Mouse (Mus musculus) megakaryocyte-erythroid progenitor cell, adult 5-6 weeks (primary cell): ENCODE data around the gene Gm17078. TPM values are rescaled to one million over a fixed set of nuclear protein-coding genes. Genes with fewer than 3 reads are reported as not detected.
"Not testable (repeated sequence)": the region's sequence is repeated elsewhere in the genome, so short reads cannot be mapped to it uniquely, and the experiment has no call there.

Experiments
- ATAC-seq: replicated peaks from 2 replicates; pipeline ENCODE4 v1.8.0; 2016; ENCODE audit warnings: mild to moderate bottlenecking, inconsistent platforms; ENCODE audit not compliant: severe bottlenecking, poor library complexity, low FRiP score, low TSS enrichment
- total RNA-seq, 2 experiments: library from RNA; stranded (forward) in 1 of 2; stranded (reverse) in 1 of 2; fragments of 200-1000, 215-1000 nt in 1 of 2; fragments of >200 nt in 1 of 2; fragmentation: Nextera tagmentation in 1 of 2; gene quantifications; 2 replicates each; pipeline ENCODE4 v1.2.3; 2014 to 2017

Gene Gm17078
- total RNA-seq (2014; fragmentation: Nextera tagmentation) (not detected in 2 replicates), total RNA-seq (2017) (not detected in 2 replicates)

DNA sequence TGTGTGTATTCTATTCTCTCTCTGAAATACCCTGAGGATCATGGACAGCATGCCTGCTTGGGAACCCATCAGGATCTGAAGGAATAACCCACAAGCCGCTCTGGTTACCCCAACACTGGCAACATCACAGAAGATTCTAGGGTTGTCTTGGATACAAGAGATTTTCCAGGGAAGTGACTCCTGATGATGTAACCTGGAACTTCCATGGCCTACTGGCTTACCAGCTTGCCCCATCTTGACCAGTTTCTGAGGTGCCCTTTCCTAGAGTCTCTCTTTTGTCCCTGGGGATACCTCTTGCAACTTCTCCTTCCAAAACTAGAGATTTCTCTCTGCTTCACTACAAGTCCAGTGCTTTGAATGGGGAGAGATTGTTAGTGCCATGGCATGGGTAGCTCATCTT lies at the start of gene Gm17078:
Gene Gm17078 (minus strand): TSS at position 101 of the 400 bp plus-strand sequence.
- ATAC-seq: no peak

DNA sequence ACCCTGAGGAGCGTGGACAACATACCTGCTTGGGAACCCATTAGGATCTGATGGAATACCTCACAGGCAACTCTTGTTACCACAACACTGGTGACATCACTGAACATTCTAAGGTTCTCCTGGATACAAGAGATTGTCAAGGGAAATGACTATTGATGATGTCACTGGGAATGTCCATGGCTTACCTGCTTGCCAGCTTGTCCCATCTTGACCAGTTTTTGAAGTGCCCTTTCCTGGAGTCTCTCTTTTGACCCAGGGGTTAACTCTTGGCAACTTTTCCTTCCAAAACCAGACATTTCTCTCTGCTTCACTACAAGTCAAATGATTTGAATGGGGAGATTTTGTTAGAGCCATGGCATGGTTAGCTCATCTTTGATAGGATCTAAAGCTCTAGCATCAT lies 24.5 kb upstream of the Gm17078 start, which contains the start of gene Gm4181:
Gene Gm4181 (minus strand): TSS at position 101 of the 400 bp plus-strand sequence.
- ATAC-seq: not testable (repeated sequence)

DNA sequence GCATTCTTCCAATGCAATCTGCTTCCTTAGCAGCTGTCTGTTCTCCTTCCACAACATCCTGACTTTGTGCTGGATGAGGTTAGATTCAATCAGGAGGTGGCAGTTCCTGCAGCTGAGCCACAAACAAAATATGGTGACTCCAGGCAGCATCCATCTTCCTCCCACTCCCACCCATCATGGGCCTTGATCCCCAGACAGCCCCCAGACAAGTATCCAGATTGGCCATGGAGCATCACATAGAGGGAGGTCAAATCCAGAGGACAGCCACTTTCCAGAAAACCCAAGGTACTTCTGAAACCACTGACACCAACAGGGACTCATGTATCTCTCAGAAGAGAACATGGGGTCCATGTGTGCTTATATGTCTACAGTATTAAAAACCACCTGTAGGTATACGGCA lies 21.3 kb upstream of the Gm17078 start:
- ATAC-seq: not testable (repeated sequence)

DNA sequence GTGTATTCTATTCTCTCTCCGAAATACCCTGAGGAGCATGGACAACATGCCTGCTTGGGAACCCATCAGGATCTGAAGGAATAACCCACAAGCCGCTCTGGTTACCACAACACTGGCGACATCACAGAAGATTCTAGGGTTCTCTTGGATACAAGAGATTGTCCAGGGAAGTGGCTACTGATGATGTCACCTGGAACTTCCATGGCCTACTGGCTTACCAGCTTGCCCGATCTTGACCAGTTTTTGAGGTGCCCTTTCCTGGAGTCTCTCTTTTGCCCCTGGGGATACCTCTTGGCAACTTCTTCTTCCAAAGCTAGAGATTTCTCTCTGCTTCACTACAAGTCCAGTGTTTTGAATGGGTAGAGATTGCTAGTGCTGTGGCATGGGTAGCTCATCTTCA lies 19.1 kb downstream of the Gm17078 start, which contains the start of gene Gm17174:
Gene Gm17174 (minus strand): TSS at position 101 of the 400 bp plus-strand sequence.
- ATAC-seq: not testable (repeated sequence)

DNA sequence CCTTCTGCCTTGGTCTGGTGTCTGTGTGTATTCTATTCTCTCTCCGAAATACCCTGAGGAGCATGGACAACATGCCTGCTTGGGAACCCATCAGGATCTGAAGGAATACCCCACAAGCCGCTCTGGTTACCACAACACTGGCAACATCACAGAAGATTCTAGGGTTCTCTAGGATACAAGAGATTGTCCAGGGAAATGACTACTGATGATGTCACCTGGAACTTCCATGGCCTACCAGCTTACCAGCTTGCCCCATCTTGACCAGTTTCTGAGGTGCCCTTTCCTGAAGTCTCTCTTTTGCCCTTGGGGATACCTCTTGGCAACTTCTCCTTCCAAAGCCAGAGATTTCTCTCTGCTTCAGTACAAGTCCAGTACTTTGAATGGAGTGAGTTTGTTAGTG lies 37.1 kb downstream of the Gm17078 start, which contains the start of gene Gm17175:
Gene Gm17175 (minus strand): TSS at position 101 of the 400 bp plus-strand sequence.
- ATAC-seq: not testable (repeated sequence)

Other genes starting within 250 kb of the Gm17078 start
- not detected in 2 replicates for gene Gm7247, start 249.6 kb downstream of the Gm17078 start, total RNA-seq (2014; fragmentation: Nextera tagmentation)
- not detected in 2 replicates for gene Gm7247, start 249.6 kb downstream of the Gm17078 start, total RNA-seq (2017)
- gene Vmn2r88, start 200.5 kb downstream of the Gm17078 start, total RNA-seq (2014; fragmentation: Nextera tagmentation): not detected in 2 replicates
- not detected in 2 replicates for gene Vmn2r88, start 200.5 kb downstream of the Gm17078 start, total RNA-seq (2017)
- not detected in 2 replicates for gene Vmn2r89, start 159.5 kb downstream of the Gm17078 start, total RNA-seq (2014; fragmentation: Nextera tagmentation)
- gene Vmn2r89, start 159.5 kb downstream of the Gm17078 start, total RNA-seq (2017): not detected in 2 replicates
- not detected in 2 replicates for gene Gm5622, start 58.5 kb downstream of the Gm17078 start, total RNA-seq (2014; fragmentation: Nextera tagmentation)
- gene Gm5622, start 58.5 kb downstream of the Gm17078 start, total RNA-seq (2017): not detected in 2 replicates
- not detected in 2 replicates for gene Gm17175, start 37.2 kb downstream of the Gm17078 start, total RNA-seq (2014; fragmentation: Nextera tagmentation)
- not detected in 2 replicates for gene Gm17175, start 37.2 kb downstream of the Gm17078 start, total RNA-seq (2017)
- not detected in 2 replicates for gene Gm17174, start 19.2 kb downstream of the Gm17078 start, total RNA-seq (2014; fragmentation: Nextera tagmentation)
- not detected in 2 replicates for gene Gm17174, start 19.2 kb downstream of the Gm17078 start, total RNA-seq (2017)
- gene Gm4181, start 24.4 kb upstream of the Gm17078 start, total RNA-seq (2014; fragmentation: Nextera tagmentation): not detected in 2 replicates
- gene Gm4181, start 24.4 kb upstream of the Gm17078 start, total RNA-seq (2017): not detected in 2 replicates
- gene Gm17079, start 84.2 kb upstream of the Gm17078 start, total RNA-seq (2014; fragmentation: Nextera tagmentation): not detected in 2 replicates
- gene Gm17079, start 84.2 kb upstream of the Gm17078 start, total RNA-seq (2017): not detected in 2 replicates
- not detected in 2 replicates for gene Gm5800, start 105.9 kb upstream of the Gm17078 start, total RNA-seq (2014; fragmentation: Nextera tagmentation)
- gene Gm5800, start 105.9 kb upstream of the Gm17078 start, total RNA-seq (2017): not detected in 2 replicates
- gene Ang4, start 162.3 kb upstream of the Gm17078 start, total RNA-seq (2014; fragmentation: Nextera tagmentation): not detected in 2 replicates
- not detected in 2 replicates for gene Ang4, start 162.3 kb upstream of the Gm17078 start, total RNA-seq (2017)
- not detected in 2 replicates for gene AY358078, start 188.7 kb upstream of the Gm17078 start, total RNA-seq (2014; fragmentation: Nextera tagmentation)
- not detected in 2 replicates for gene AY358078, start 188.7 kb upstream of the Gm17078 start, total RNA-seq (2017)
- not detected in 2 replicates for gene Ear6, start 242.4 kb upstream of the Gm17078 start, total RNA-seq (2014; fragmentation: Nextera tagmentation)
- not detected in 2 replicates for gene Ear6, start 242.4 kb upstream of the Gm17078 start, total RNA-seq (2017)